ENCODE assay signal across 22 mouse cellular contexts in the genomic region with DNA sequence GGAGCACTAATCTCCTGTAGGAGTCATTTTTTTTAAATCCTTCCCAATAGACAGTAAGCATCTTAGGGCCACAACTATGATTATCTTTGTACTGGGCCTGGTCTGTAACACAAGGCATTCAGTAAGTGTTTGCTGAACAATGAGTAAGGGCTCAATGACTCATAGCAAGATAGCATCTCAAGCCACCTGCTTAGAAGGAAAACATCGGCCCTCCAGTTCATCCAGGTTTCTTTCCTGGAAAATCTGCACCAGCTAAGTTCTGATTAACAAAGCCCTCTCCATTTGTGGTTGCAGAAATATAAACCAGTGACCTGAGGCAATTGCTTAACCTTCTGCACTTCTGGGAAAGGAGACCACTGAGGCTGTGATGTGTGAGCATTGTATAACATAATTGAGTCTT. TPM values are rescaled to one million over a fixed set of nuclear protein-coding genes. Genes with fewer than 3 reads are reported as not detected.
"Had no signal": no experiment of that assay in that cellular context is flagged by ENCODE, and none has a peak within 500 bp of the region (broad histone marks: within the 10 kb centered on the region; RNA-seq: fewer than 3 reads in every experiment).

No protein-coding gene starts in this region.

- DNase-seq: kidney, adult 11 months; kidney, postnatal 10 days; layer of hippocampus, adult 9-11 months; layer of hippocampus, postnatal 36 days; lung, adult 2 months; lung, postnatal 10 days; retina, postnatal 1 day; right cerebral cortex, postnatal 4 days; spleen, adult 18-20 months; thymus, postnatal 14 days had no signal

- H3K9ac ChIP-seq: limb, embryonic 13.5 days; liver, embryonic 15.5 days; midbrain, embryonic 15.5 days; neural tube, embryonic 13.5 days had no signal

- ATAC-seq: inflammation-experienced regulatory T-cells, adult 6 months; midbrain, embryonic 15.5 days had no signal

- H3K4me2 ChIP-seq: limb, embryonic 13.5 days; liver, embryonic 11.5 days; liver, embryonic 15.5 days; midbrain, embryonic 11.5 days; midbrain, embryonic 15.5 days; neural tube, embryonic 13.5 days had no signal

- H3K36me3 ChIP-seq: liver, embryonic 15.5 days; midbrain, embryonic 15.5 days; neural tube, embryonic 13.5 days had no signal

- H3K4me3 ChIP-seq: limb, embryonic 13.5 days; liver, embryonic 15.5 days; megakaryocyte, embryonic 14.5 days; midbrain, embryonic 15.5 days; neural tube, embryonic 13.5 days had no signal

- H3K27me3 ChIP-seq: limb, embryonic 13.5 days; liver, embryonic 15.5 days; megakaryocyte, embryonic 14.5 days; midbrain, embryonic 15.5 days; neural tube, embryonic 13.5 days had no signal

- H3K27ac ChIP-seq: limb, embryonic 13.5 days; liver, embryonic 15.5 days; macrophage; midbrain, embryonic 15.5 days; neural tube, embryonic 13.5 days had no signal

- H3K9me3 ChIP-seq: limb, embryonic 13.5 days; liver, embryonic 15.5 days; midbrain, embryonic 15.5 days; neural tube, embryonic 13.5 days had no signal

- H3K4me1 ChIP-seq: liver, embryonic 15.5 days; megakaryocyte, embryonic 14.5 days; midbrain, embryonic 15.5 days; neural tube, embryonic 13.5 days had no signal

RNA-seq across cellular contexts. Expression of gene Gm15737, which starts 34.9 kb away (rescaled TPM):
- total RNA-seq: layer of hippocampus, adult 18-20 months; layer of hippocampus, postnatal 36 days; left cerebral cortex, postnatal 36 days; monocyte, adult 5-6 weeks had no signal
- polyA plus RNA-seq: inflammation-experienced regulatory T-cells, adult 6 months; liver, embryonic 11.5 days; liver, embryonic 15.5 days; lung, adult 2 months; macrophage; midbrain, embryonic 11.5 days; midbrain, embryonic 15.5 days; neural tube, embryonic 13.5 days had no signal

RNA-seq across cellular contexts. Expression of gene Adamts9, which starts 39.3 kb away (rescaled TPM):
- polyA plus RNA-seq: macrophage had no signal
